In the genomic region with DNA sequence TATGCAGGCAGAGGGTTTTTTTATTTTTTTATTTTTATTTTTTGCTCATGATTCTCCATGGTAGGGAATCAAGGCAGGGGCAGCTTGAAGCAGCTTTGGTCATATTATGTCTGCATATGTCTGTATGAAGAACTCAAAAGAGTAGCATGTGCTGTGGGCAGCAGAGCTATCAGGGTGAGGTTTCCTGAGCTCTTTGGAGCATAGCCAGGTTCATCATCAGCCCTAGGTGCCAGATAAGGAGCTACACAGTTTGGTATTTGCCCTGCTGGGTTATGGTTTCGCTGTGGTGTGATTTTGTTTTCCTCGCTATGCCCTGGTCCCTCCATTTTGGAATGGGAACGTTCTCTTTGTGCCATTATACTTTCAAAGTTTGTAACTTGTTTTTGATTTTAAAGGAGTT, we compare ENCODE assay signal across 24 mouse cellular contexts.
DNase-seq lines count a peak whose midpoint lies in the region; ATAC-seq and TF ChIP-seq lines count a peak whose summit lies in the region.
"Had no signal": no experiment of that assay in that cellular context is flagged by ENCODE, and none has a peak within 500 bp of the region (broad histone marks: within the 10 kb centered on the region; RNA-seq: fewer than 3 reads in every experiment).

No protein-coding gene starts in this region.

- H3K9me3 ChIP-seq in heart, embryonic 13.5 days, result no peaks in the 10 kb centered on the region; the same call in 1 of the 2 replicates
- H3K9me3 ChIP-seq in heart, postnatal 0 days (replicated peaks; ENCODE audit: control insufficient read depth, low read length), result no peaks in the 10 kb centered on the region
- no peaks in the 10 kb centered on the region for H3K9me3 ChIP-seq in heart, embryonic 10.5 days
- H3K9me3 ChIP-seq: embryonic facial prominence, embryonic 15.5 days; hindbrain, embryonic 12.5 days had no signal

- no peak overlapping the region for H3K4me3 ChIP-seq in heart, embryonic 13.5 days
- no peak overlapping the region for H3K4me3 ChIP-seq in heart, postnatal 0 days (ENCODE audit: low read depth, low read length)
- no peak overlapping the region for H3K4me3 ChIP-seq in heart, embryonic 10.5 days
- H3K4me3 ChIP-seq: embryonic facial prominence, embryonic 15.5 days; erythroblast, embryonic 14.5 days; forebrain, embryonic 10.5 days; gastrocnemius, adult 2 months; hindbrain, embryonic 12.5 days had no signal

- peak overlapping the region; percentile 63 for H3K27ac ChIP-seq in heart, embryonic 13.5 days (replicated peaks)
- peak overlapping the region; percentile 7; the same call in 1 of the 2 replicates for H3K27ac ChIP-seq in heart, postnatal 0 days (ENCODE audit: low read depth)
- no peak overlapping the region for H3K27ac ChIP-seq in heart, embryonic 10.5 days
- H3K27ac ChIP-seq: forebrain, embryonic 10.5 days; gastrocnemius, adult 2 months; hindbrain, embryonic 12.5 days had no signal

- H3K9ac ChIP-seq in heart, embryonic 13.5 days, result no peak overlapping the region
- no peak overlapping the region for H3K9ac ChIP-seq in heart, postnatal 0 days (replicated peaks; ENCODE audit: low read depth, low read length)
- H3K9ac ChIP-seq: embryonic facial prominence, embryonic 15.5 days; hindbrain, embryonic 12.5 days had no signal

- H3K36me3 ChIP-seq in heart, embryonic 13.5 days, result no peaks in the 10 kb centered on the region
- no peaks in the 10 kb centered on the region for H3K36me3 ChIP-seq in heart, postnatal 0 days (replicated peaks; ENCODE audit: control insufficient read depth, insufficient read depth, low read length)
- no peaks in the 10 kb centered on the region for H3K36me3 ChIP-seq in heart, embryonic 10.5 days
- H3K36me3 ChIP-seq: embryonic facial prominence, embryonic 15.5 days; hindbrain, embryonic 12.5 days had no signal

- no peak for TF ChIP-seq EP300 in heart, postnatal 0 days (IDR thresholded peaks at IDR 0.05; ENCODE audit: low read depth)

- no peaks in the 10 kb centered on the region for H3K27me3 ChIP-seq in heart, embryonic 13.5 days (replicated peaks)
- H3K27me3 ChIP-seq in heart, postnatal 0 days (ENCODE audit: control insufficient read depth, insufficient read depth, low read length), result no peaks in the 10 kb centered on the region
- H3K27me3 ChIP-seq in heart, embryonic 10.5 days (ENCODE audit: insufficient read depth, poor library complexity, severe bottlenecking), result no peaks in the 10 kb centered on the region
- H3K27me3 ChIP-seq: CH12.LX; embryonic facial prominence, embryonic 15.5 days; hindbrain, embryonic 12.5 days had no signal

- no peak for TF ChIP-seq CTCF in heart, postnatal 0 days (IDR thresholded peaks at IDR 0.05; ENCODE audit: low read depth)

- 44% methylated on average over 3 of the region's 3 CpGs for WGBS in heart, embryonic 13.5 days
- WGBS in heart, postnatal 0 days, result 35% methylated on average over 3 of the region's 3 CpGs
- 54% methylated on average over 3 of the region's 3 CpGs for WGBS in heart, embryonic 10.5 days

- no peak for DNase-seq in heart, adult 18-20 months
- peak; percentile 60 for DNase-seq in heart, postnatal 0 days (ENCODE audit: low spot score)
- no peak for DNase-seq in heart, embryonic 10.5 days (ENCODE audit: low spot score)
- no peak for DNase-seq in kidney, adult 11 months
- DNase-seq in urinary bladder, postnatal 36 days (ENCODE audit: low spot score in 2 of 2), result no peak
- DNase-seq: adrenal gland, adult 8-10 months; adrenal gland, postnatal 36 days; cerebellum, adult 2 months; cerebellum, postnatal 10 days; embryo, embryonic 11 days; gastrocnemius, adult 2 months; gastrocnemius, postnatal 25 days; heart, postnatal 4 days had no signal

- peaks cover 31% of the 10 kb centered on the region for H3K4me1 ChIP-seq in heart, embryonic 13.5 days
- peaks cover 11% of the 10 kb centered on the region for H3K4me1 ChIP-seq in heart, postnatal 0 days (ENCODE audit: control insufficient read depth, insufficient read depth)
- no peaks in the 10 kb centered on the region for H3K4me1 ChIP-seq in heart, embryonic 10.5 days
- H3K4me1 ChIP-seq: forebrain, embryonic 10.5 days; hindbrain, embryonic 12.5 days had no signal

- no peak overlapping the region for H3K4me2 ChIP-seq in heart, embryonic 13.5 days
- H3K4me2 ChIP-seq in heart, postnatal 0 days (ENCODE audit: low read depth, low read length), result no peak overlapping the region
- H3K4me2 ChIP-seq: embryonic facial prominence, embryonic 15.5 days; hindbrain, embryonic 12.5 days had no signal

- ATAC-seq in heart, embryonic 13.5 days (ENCODE audit: extremely low read depth, insufficient number of reproducible peaks, low FRiP score, low TSS enrichment), result 0 out of 2 replicates have a peak, but pooled peaks have one; percentile 51
- ATAC-seq in heart, postnatal 0 days (ENCODE audit: insufficient read depth, low read depth), result peak; percentile 51; the same call in 1 of the 2 replicates
- ATAC-seq in common myeloid progenitor, adult 5-6 weeks (replicated peaks; ENCODE audit: low read depth, poor library complexity, severe bottlenecking), result peak; percentile 54; the same call in 1 of the 2 replicates
- ATAC-seq: forebrain, embryonic 14.5 days; hindbrain, embryonic 16.5 days; inflammation-experienced regulatory T-cells, adult 6 months; intestine, postnatal 0 days had no signal
